Mouse (Mus musculus) kidney, adult 2 months (tissue): ENCODE measurements around the gene Asxl2. TPM values are rescaled to one million over a fixed set of nuclear protein-coding genes. Genes with fewer than 3 reads are reported as not detected.

Experiments used
- DNase-seq: peaks from one replicate; pipeline ENCODE4 v3.0.0; 2021
- H3K27ac ChIP-seq: fragments of 200-500 bp; 2 replicates; pipeline ENCODE4 v1.5.1; 2012; ENCODE audit warnings: low read depth, low read length, control low read depth, inconsistent platforms; ENCODE audit not compliant: insufficient read depth
- H3K27me3 ChIP-seq: fragments of 200-500 bp; replicated peaks from 2 replicates; pipeline ENCODE4 v1.6.1; 2012; ENCODE audit warnings: mild to moderate bottlenecking, moderate library complexity, low read length, inconsistent platforms; ENCODE audit not compliant: control insufficient read depth, insufficient read depth
- H3K36me3 ChIP-seq: fragments of 200-500 bp; 2 replicates; pipeline ENCODE4 v1.6.1; 2012; ENCODE audit warnings: mild to moderate bottlenecking, moderate library complexity, low read length, inconsistent platforms; ENCODE audit not compliant: control insufficient read depth, insufficient read depth
- H3K4me1 ChIP-seq: fragments of 200-500 bp; 2 replicates; pipeline ENCODE4 v1.6.1; 2011; ENCODE audit warnings: low read length; ENCODE audit not compliant: control insufficient read depth, insufficient read depth
- H3K4me3 ChIP-seq: fragments of 200-500 bp; 2 replicates; pipeline ENCODE4 v1.5.1; 2011; ENCODE audit warnings: mild to moderate bottlenecking, low read depth, low read length, control low read depth; ENCODE audit not compliant: insufficient read depth
- CTCF ChIP-seq: fragments of 200-500 bp; conservative IDR thresholded peaks from 2 replicates; pipeline ENCODE4 v1.5.1; 2011; ENCODE audit warnings: low read depth, mild to moderate bottlenecking, control low read depth, low read length, moderate library complexity, mixed read lengths; ENCODE audit not compliant: insufficient read depth, insufficient read length
- POLR2A ChIP-seq: fragments of 200-500 bp; IDR thresholded peaks from one replicate; pipeline ENCODE4 v1.6.1; 2011; ENCODE audit warnings: low read depth, low read length, control low read depth
- WGBS: fragments of 180-500 bp; shearing (Covaris S2); methylation state at CpG from one replicate; pipeline ENCODE4 v1.1.7; 2018; 5-methylcytosine and 5-hydroxymethylcytosine counted together
- polyA plus RNA-seq: library from polyadenylated mRNA; depleted of rRNA; stranded (reverse); fragments of >200 nt; gene quantifications from 2 replicates; pipeline ENCODE4 v1.2.3, GENCODE M21; 2012; rRNA removed

Asxl2 gene
- polyA plus RNA-seq: 8.0 and 8.2 TPM in 2 replicates

GRCm38 (mm10) chr12:3426530-3427034 is at the start of gene Asxl2:
Asxl2 (plus strand) TSS chr12:3426857.
- peak within 1 kb of the TSS; percentile 96 for H3K27ac ChIP-seq
- peaks cover 8% of the 10 kb centered on the region; the same call in 1 of the 2 replicates for H3K4me1 ChIP-seq
- H3K27me3 ChIP-seq: no peaks in the 10 kb centered on the region
- TF ChIP-seq CTCF: no peak
- TF ChIP-seq POLR2A: peak; percentile 35
- DNase-seq: peak; percentile 100
- WGBS: under 1% methylated on average over 53 of the region's 53 CpGs
- no peaks in the 10 kb centered on the region for H3K36me3 ChIP-seq
- peak within 1 kb of the TSS; percentile 89 for H3K4me3 ChIP-seq

- H3K27ac ChIP-seq: no peak overlapping the region
- no peaks in the 10 kb centered on the region for H3K4me1 ChIP-seq
- H3K4me3 ChIP-seq: no peak overlapping the region
- no peaks in the 10 kb centered on the region for H3K36me3 ChIP-seq
- no peak for DNase-seq
- no peak for TF ChIP-seq POLR2A
- TF ChIP-seq CTCF: peak; percentile 34; the same call in 1 of the 2 replicates
- H3K27me3 ChIP-seq: no peaks in the 10 kb centered on the region
- WGBS: 33% methylated on average over 3 of the region's 3 CpGs
These were observed 49.5 kb upstream of the Asxl2 start for GRCm38 (mm10) chr12:3377190-3377589.

- 82% methylated on average over 5 of the region's 5 CpGs for WGBS
- no peaks in the 10 kb centered on the region for H3K27me3 ChIP-seq
- no peaks in the 10 kb centered on the region for H3K36me3 ChIP-seq
- H3K4me3 ChIP-seq: no peak overlapping the region
- DNase-seq: no peak
- no peak for TF ChIP-seq CTCF
- TF ChIP-seq POLR2A: no peak
- H3K27ac ChIP-seq: no peak overlapping the region
- no peaks in the 10 kb centered on the region for H3K4me1 ChIP-seq
These were observed 48.9 kb upstream of the Asxl2 start for GRCm38 (mm10) chr12:3377755-3378154.

- no peak for TF ChIP-seq CTCF
- TF ChIP-seq POLR2A: no peak
- Histone ChIP-seq H3K4me1 (no peaks in the 10 kb centered on the region), H3K27me3 (no peaks in the 10 kb centered on the region), H3K4me3 (no peak overlapping the region), H3K27ac (no peak overlapping the region), H3K36me3 (no peaks in the 10 kb centered on the region)
- DNase-seq: no peak
- 87% methylated on average over 1 of the region's 1 CpGs for WGBS
These were observed 41.8 kb upstream of the Asxl2 start for GRCm38 (mm10) chr12:3384860-3385259.

GRCm38 (mm10) chr12:3385271-3385670 is 41.4 kb upstream of the Asxl2 start:
- H3K27me3 ChIP-seq: no peaks in the 10 kb centered on the region
- WGBS: 68% methylated on average over 6 of the region's 6 CpGs
- no peak for TF ChIP-seq POLR2A
- no peak for TF ChIP-seq CTCF
- DNase-seq: peak; percentile 13
- no peaks in the 10 kb centered on the region for H3K36me3 ChIP-seq
- H3K4me3 ChIP-seq: no peak overlapping the region
- no peaks in the 10 kb centered on the region for H3K4me1 ChIP-seq
- H3K27ac ChIP-seq: no peak overlapping the region

- H3K36me3 ChIP-seq: no peaks in the 10 kb centered on the region
- no peak overlapping the region for H3K27ac ChIP-seq
- H3K4me1 ChIP-seq: no peaks in the 10 kb centered on the region
- no peak overlapping the region for H3K4me3 ChIP-seq
- no peak for TF ChIP-seq POLR2A
- TF ChIP-seq CTCF: no peak
- 64% methylated on average over 10 of the region's 10 CpGs for WGBS
- no peak for DNase-seq
- no peaks in the 10 kb centered on the region for H3K27me3 ChIP-seq
These were observed 40.7 kb upstream of the Asxl2 start for GRCm38 (mm10) chr12:3385940-3386339.

- DNase-seq: no peak
- H3K27ac ChIP-seq: no peak overlapping the region
- no peak for TF ChIP-seq POLR2A
- H3K4me3 ChIP-seq: no peak overlapping the region
- 92% methylated on average over 16 of the region's 16 CpGs for WGBS
- H3K36me3 ChIP-seq: no peaks in the 10 kb centered on the region
- no peaks in the 10 kb centered on the region for H3K4me1 ChIP-seq
- H3K27me3 ChIP-seq: no peaks in the 10 kb centered on the region
These were observed 38.8 kb upstream of the Asxl2 start for GRCm38 (mm10) chr12:3387891-3388290.
